Mouse (Mus musculus) hindbrain, embryonic 10.5 days (tissue): Measurements from ENCODE around the gene Aadac. TPM values are rescaled to one million over a fixed set of nuclear protein-coding genes. Genes with fewer than 3 reads are reported as not detected.

Source experiments
- DNase-seq: peaks from one replicate; pipeline ENCODE4 v3.0.0-alpha.2; 2017; ENCODE audit warnings: low spot score
- H3K27ac ChIP-seq: fragments of 300-500 bp; sonication (generic); 2 replicates; pipeline ENCODE4 v1.5.1; 2016; ENCODE audit warnings: mild to moderate bottlenecking, moderate library complexity
- H3K27me3 ChIP-seq: fragments of 300-500 bp; sonication (generic); 2 replicates; pipeline ENCODE4 v1.6.1; 2016; ENCODE audit warnings: mild to moderate bottlenecking; ENCODE audit not compliant: poor library complexity, insufficient read depth, severe bottlenecking
- H3K36me3 ChIP-seq: fragments of 300-500 bp; sonication (generic); 2 replicates; pipeline ENCODE4 v1.6.1; 2016; ENCODE audit warnings: mild to moderate bottlenecking, moderate library complexity
- H3K4me1 ChIP-seq: fragments of 300-500 bp; sonication (generic); replicated peaks from 2 replicates; pipeline ENCODE4 v1.6.1; 2016; ENCODE audit warnings: mild to moderate bottlenecking
- H3K4me3 ChIP-seq: fragments of 300-500 bp; sonication (generic); 2 replicates; pipeline ENCODE4 v1.5.1; 2016; ENCODE audit warnings: mild to moderate bottlenecking, moderate library complexity
- H3K9me3 ChIP-seq: fragments of 300-500 bp; sonication (generic); 2 replicates; pipeline ENCODE4 v1.6.1; 2016; ENCODE audit warnings: mild to moderate bottlenecking, moderate library complexity
- WGBS: fragments of 180-500 bp; shearing (Covaris S2); methylation state at CpG from one replicate; pipeline ENCODE4 v1.1.7; 2016; 5-methylcytosine and 5-hydroxymethylcytosine counted together
- polyA plus RNA-seq: library from polyadenylated mRNA; unstranded; fragments of >200 nt; fragmentation: Nextera tagmentation; extraction: Ambion mirVana; gene quantifications from 2 replicates; pipeline ENCODE4 v1.2.1, GENCODE M21; 2016

Gene Aadac
- not detected in 2 replicates for polyA plus RNA-seq

DNA sequence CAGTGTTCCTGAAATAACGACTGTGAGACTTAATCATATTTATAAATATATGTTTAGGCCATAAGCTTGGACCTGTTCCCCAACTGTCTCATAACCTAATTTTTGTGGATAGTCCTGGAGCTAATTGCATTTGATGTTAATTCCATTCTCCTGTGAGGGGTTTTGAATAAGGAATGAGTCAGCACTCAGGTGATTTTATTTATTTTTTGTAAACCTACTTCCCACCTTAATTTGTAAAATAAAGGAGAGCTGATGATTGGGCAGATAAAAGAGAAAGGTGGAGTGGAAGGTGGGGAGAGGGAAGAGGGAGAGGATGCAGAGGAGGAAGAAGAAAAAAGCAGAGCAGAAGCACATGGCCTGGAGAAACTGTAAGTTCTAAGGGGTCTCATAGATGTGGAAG lies at the start of gene Aadac:
Gene Aadac, plus strand, starts transcription at position 301 of the 400 bp plus-strand sequence.
- Histone ChIP-seq H3K4me1 (no peaks in the 10 kb centered on the region), H3K36me3 (no peaks in the 10 kb centered on the region), H3K4me3 (no peak within 1 kb of the TSS), H3K9me3 (no peaks in the 10 kb centered on the region), H3K27me3 (no peaks in the 10 kb centered on the region), H3K27ac (no peak within 1 kb of the TSS)
- 74% methylated on average over 1 of the region's 1 CpGs for WGBS
- DNase-seq = no peak

- Histone ChIP-seq H3K36me3 (no peaks in the 10 kb centered on the region), H3K27ac (no peak overlapping the region), H3K9me3 (no peaks in the 10 kb centered on the region), H3K27me3 (no peaks in the 10 kb centered on the region), H3K4me1 (no peaks in the 10 kb centered on the region), H3K4me3 (no peak overlapping the region)
- no peak for DNase-seq
These were observed 21.9 kb upstream of the Aadac start for GRCm38 (mm10) chr3:60003622-60004021.

- H3K27ac ChIP-seq = no peak within 1 kb of the TSS
- WGBS = 77% methylated on average over 1 of the region's 1 CpGs
- no peaks in the 10 kb centered on the region for H3K36me3 ChIP-seq
- no peaks in the 10 kb centered on the region for H3K9me3 ChIP-seq
- no peaks in the 10 kb centered on the region for H3K27me3 ChIP-seq
- H3K4me3 ChIP-seq = no peak within 1 kb of the TSS
- no peaks in the 10 kb centered on the region for H3K4me1 ChIP-seq
- DNase-seq = no peak
These were observed 19.1 kb upstream of the Aadac start, which contains the start of gene Aadacl2 for GRCm38 (mm10) chr3:60006443-60006842. Gene Aadacl2, plus strand, starts transcription at chr3:60006743.

DNA sequence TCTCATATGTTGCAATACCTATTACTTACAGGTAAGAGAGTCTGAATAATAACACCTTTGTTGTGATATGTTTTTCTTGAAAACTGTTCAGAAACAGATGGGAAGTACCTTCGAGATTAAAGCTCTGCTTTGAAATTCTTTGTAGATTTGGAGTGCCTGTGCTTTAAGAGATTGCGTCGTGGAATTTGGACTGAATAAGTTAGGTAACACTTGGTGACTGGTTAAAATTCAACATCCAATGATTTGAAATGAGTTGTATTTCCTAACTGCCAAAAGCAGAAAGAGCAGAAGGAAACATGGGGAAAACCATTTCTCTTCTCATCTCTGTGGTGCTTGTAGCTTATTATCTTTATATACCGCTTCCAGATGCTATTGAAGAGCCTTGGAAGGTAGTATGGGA lies 6.0 kb downstream of the Aadac start:
- no peak overlapping the region for H3K4me3 ChIP-seq
- H3K4me1 ChIP-seq = no peaks in the 10 kb centered on the region
- no peaks in the 10 kb centered on the region for H3K36me3 ChIP-seq
- no peaks in the 10 kb centered on the region for H3K9me3 ChIP-seq
- H3K27me3 ChIP-seq = no peaks in the 10 kb centered on the region
- WGBS = 91% methylated on average over 4 of the region's 4 CpGs
- DNase-seq = no peak
- H3K27ac ChIP-seq = no peak overlapping the region

DNA sequence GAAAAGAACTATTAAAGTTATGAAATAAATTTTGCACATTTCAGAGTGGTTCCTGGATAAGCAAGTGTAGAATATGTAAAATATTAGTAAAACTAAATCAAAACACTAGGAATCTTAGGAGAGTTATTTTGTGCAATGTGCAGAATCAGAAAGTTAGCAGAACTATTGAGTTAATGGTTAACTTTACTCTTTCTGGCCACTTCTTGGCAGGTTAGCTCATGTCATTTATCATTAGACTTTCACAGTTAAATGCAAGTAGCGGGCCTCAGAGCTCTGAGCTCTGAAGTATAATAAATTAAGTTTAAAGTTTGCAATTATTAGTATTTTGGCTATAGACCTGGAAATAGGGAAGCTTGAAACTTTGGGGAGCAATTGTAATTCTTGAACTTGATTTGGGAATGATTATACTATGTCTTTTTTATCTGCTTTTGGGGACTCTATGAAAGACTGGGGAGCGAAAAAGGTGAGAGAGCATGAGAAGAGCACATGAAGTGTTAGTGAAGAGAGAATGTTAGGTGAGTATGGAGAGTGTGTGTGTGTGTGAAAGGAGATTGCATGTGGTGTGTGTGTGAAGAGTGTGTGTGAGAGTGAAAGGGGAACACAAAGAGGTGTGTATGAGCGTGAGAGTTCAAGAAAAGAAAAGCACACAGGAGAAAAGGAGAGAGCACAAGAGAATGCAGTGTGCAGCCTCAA lies 20.9 kb downstream of the Aadac start:
- Histone ChIP-seq H3K36me3 (no peaks in the 10 kb centered on the region), H3K4me1 (no peaks in the 10 kb centered on the region), H3K4me3 (no peak overlapping the region), H3K27me3 (no peaks in the 10 kb centered on the region), H3K9me3 (no peaks in the 10 kb centered on the region), H3K27ac (no peak overlapping the region)
- no peak for DNase-seq
- WGBS = 85% methylated on average over 3 of the region's 3 CpGs

- Histone ChIP-seq H3K4me3 (no peak overlapping the region), H3K36me3 (no peaks in the 10 kb centered on the region), H3K27ac (no peak overlapping the region), H3K9me3 (no peaks in the 10 kb centered on the region), H3K4me1 (no peaks in the 10 kb centered on the region), H3K27me3 (no peaks in the 10 kb centered on the region)
- no peak for DNase-seq
- WGBS = 85% methylated on average over 3 of the region's 3 CpGs
These were observed 27.9 kb downstream of the Aadac start for GRCm38 (mm10) chr3:60053231-60053927.

DNA sequence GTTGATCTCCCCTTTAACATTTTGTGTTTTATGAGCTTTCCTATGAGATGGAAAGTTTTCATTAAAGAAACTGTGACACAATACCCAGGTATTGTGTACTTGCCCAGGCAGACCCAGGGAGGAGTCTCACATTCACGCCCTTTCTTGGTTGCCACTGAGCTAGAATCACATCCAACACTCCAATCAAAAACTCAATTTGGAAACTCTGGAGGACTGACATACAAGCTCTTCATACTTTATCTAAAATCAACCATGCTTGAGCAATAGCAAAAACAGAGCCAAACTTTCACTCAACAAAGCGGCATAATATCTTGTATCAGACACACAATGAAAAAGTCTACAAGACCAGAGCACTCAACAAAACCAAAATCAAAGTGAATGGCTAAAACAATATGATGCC lies 28.4 kb downstream of the Aadac start:
- no peak for DNase-seq
- H3K27me3 ChIP-seq = no peaks in the 10 kb centered on the region
- H3K9me3 ChIP-seq = no peaks in the 10 kb centered on the region
- H3K4me1 ChIP-seq = no peaks in the 10 kb centered on the region
- 84% methylated on average over 2 of the region's 2 CpGs for WGBS
- H3K36me3 ChIP-seq = no peaks in the 10 kb centered on the region
- H3K27ac ChIP-seq = no peak overlapping the region
- no peak overlapping the region for H3K4me3 ChIP-seq

GRCm38 (mm10) chr3:60056451-60056850 lies 30.9 kb downstream of the Aadac start:
- Histone ChIP-seq H3K9me3 (no peaks in the 10 kb centered on the region), H3K36me3 (no peaks in the 10 kb centered on the region), H3K4me1 (no peaks in the 10 kb centered on the region), H3K27ac (no peak overlapping the region), H3K4me3 (no peak overlapping the region), H3K27me3 (no peaks in the 10 kb centered on the region)
- DNase-seq = no peak
- WGBS = 27% methylated on average over 3 of the region's 3 CpGs

DNA sequence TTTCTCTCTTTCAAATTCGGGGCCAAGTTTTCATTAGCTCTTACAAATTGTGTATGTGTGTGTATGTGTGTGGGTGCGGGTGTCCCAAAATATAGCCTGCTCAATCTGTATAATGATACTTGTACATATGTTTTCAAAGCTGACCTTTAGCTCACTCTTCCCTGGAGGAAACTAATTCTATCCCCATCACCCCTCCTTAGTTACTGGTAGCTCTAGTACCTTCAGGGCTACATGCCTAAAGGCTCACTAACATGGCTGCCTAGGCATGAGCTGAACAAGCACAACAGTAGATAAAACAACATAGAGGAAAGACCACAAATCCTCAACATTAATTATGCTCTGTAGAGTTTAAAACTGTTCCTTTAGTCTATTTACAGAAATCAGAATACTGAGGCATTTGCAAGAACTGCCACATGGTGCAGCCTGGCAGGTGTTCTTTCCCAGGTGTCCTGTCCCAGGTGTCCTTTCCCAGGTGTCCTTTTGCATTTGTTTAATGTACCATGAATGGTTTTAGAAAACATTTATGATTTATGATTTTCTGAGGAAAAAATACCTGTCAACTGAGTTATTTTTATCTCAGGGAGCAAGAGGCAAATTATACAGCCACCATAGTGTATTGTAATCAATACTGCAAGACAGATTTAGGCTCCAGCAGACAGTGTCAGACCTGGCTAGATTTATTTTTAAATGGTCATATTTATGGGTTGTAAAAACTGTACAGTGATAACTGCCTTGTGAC lies 31.7 kb downstream of the Aadac start:
- no peaks in the 10 kb centered on the region for H3K4me1 ChIP-seq
- no peaks in the 10 kb centered on the region for H3K27me3 ChIP-seq
- DNase-seq = no peak
- no peak overlapping the region for H3K27ac ChIP-seq
- no peaks in the 10 kb centered on the region for H3K9me3 ChIP-seq
- no peak overlapping the region for H3K4me3 ChIP-seq
- no peaks in the 10 kb centered on the region for H3K36me3 ChIP-seq
- 89% methylated on average over 2 of the region's 2 CpGs for WGBS

GRCm38 (mm10) chr3:60057809-60058082 lies 32.2 kb downstream of the Aadac start:
- H3K36me3 ChIP-seq = no peaks in the 10 kb centered on the region
- H3K27me3 ChIP-seq = no peaks in the 10 kb centered on the region
- no peaks in the 10 kb centered on the region for H3K9me3 ChIP-seq
- no peaks in the 10 kb centered on the region for H3K4me1 ChIP-seq
- DNase-seq = no peak
- no peak overlapping the region for H3K4me3 ChIP-seq
- H3K27ac ChIP-seq = no peak overlapping the region
- WGBS = 73% methylated on average over 1 of the region's 1 CpGs

DNA sequence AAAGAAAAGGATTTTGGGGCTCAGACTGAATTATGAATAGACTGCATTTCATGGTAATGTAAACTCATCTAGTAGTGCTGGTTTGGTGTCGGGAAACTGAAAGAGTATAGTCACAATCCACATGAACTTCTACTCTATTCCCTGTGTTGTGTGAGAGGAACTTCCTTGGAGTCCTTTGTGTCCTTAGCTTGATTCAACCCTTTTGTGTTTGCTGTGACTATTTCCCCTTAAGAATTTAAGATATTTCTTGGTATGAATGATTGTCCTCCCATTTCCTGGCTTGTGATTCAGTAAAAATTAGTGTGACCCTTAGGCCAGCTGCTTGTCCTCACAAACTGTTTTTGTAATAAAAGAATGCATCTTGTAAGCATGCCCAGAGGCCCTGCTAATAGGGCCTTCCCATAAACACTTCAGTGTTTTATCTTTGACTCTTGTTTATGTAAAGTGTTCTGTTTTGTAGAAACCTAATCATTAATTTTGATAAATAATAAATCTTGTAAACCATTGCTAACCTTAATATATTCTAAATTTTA lies 53.4 kb downstream of the Aadac start:
- H3K9me3 ChIP-seq = no peaks in the 10 kb centered on the region
- no peak for DNase-seq
- H3K36me3 ChIP-seq = no peaks in the 10 kb centered on the region
- no peak overlapping the region for H3K4me3 ChIP-seq
- H3K27me3 ChIP-seq = no peaks in the 10 kb centered on the region
- H3K4me1 ChIP-seq = 0 out of 2 replicates have a peak, but pooled peaks cover 4% of the 10 kb centered on the region
- H3K27ac ChIP-seq = no peak overlapping the region
- WGBS = 90% methylated on average over 1 of the region's 1 CpGs

- H3K4me3 ChIP-seq = no peak overlapping the region
- no peak for DNase-seq
- H3K4me1 ChIP-seq = 0 out of 2 replicates have a peak, but pooled peaks cover 4% of the 10 kb centered on the region
- H3K27ac ChIP-seq = no peak overlapping the region
- H3K9me3 ChIP-seq = no peaks in the 10 kb centered on the region
- WGBS = 77% methylated on average over 4 of the region's 4 CpGs
- H3K27me3 ChIP-seq = no peaks in the 10 kb centered on the region
- H3K36me3 ChIP-seq = no peaks in the 10 kb centered on the region
These were observed 55.1 kb downstream of the Aadac start for GRCm38 (mm10) chr3:60080572-60080971.

GRCm38 (mm10) chr3:60081648-60082047 lies 56.1 kb downstream of the Aadac start, which contains the start of gene Sucnr1:
Gene Sucnr1, plus strand, starts transcription at chr3:60081869.
- no peak within 1 kb of the TSS for H3K27ac ChIP-seq
- H3K4me1 ChIP-seq = 0 out of 2 replicates have a peak, but pooled peaks cover 4% of the 10 kb centered on the region
- no peaks in the 10 kb centered on the region for H3K9me3 ChIP-seq
- 60% methylated on average over 4 of the region's 4 CpGs for WGBS
- no peak within 1 kb of the TSS for H3K4me3 ChIP-seq
- H3K36me3 ChIP-seq = no peaks in the 10 kb centered on the region
- DNase-seq = peak; percentile 4
- no peaks in the 10 kb centered on the region for H3K27me3 ChIP-seq
